Mouse (Mus musculus): ENCODE results near the gene Fgf7. TPM values are rescaled to one million over a fixed set of nuclear protein-coding genes. Genes with fewer than 3 reads are reported as not detected.

Fgf7 gene
- total and polyA plus RNA-seq, 2 experiments from 2014 or later, result 0.44 TPM; not detected in 1

DNA sequence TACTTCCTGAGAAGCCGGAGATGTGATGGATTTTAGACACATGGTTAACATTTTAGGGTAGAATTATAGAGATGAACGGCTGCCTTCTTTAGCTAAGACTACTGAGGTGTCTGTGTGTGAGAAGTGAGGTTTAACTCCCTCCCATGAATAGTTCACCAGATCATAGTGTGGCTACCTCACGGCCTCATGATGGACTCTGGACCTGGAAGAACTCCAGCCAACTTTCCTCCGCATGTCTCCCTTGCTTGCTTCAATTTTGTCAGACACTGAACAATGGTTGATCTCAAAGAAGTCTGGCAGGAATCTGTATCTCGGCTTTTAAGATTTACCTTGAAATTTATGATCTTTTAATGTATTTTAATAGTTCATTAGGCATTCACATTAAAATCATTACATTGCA is 11.2 kb downstream of the Fgf7 start:
- H3K27ac ChIP-seq (ENCODE audit: low read depth), result no peak overlapping the region
- no peak overlapping the region for H3K4me3 ChIP-seq (ENCODE audit: low read depth, low read length)
- TF ChIP-seq EP300 (IDR thresholded peaks at IDR 0.05; ENCODE audit: low read depth) (no peak), CTCF (IDR thresholded peaks at IDR 0.05; ENCODE audit: low read depth) (no peak)
- no peak for DNase-seq (ENCODE audit: low spot score)
- no peak for ATAC-seq (ENCODE audit: insufficient read depth, low read depth)
- no peak overlapping the region for H3K9ac ChIP-seq (replicated peaks; ENCODE audit: low read depth, low read length)
- 83% methylated on average over 5 of the region's 5 CpGs for WGBS
- no peaks in the 10 kb centered on the region for H3K9me3 ChIP-seq (replicated peaks; ENCODE audit: control insufficient read depth, low read length)
- H3K36me3 ChIP-seq (replicated peaks; ENCODE audit: control insufficient read depth, insufficient read depth, low read length), result no peaks in the 10 kb centered on the region
- H3K4me2 ChIP-seq (ENCODE audit: low read depth, low read length), result no peak overlapping the region
- H3K27me3 ChIP-seq (ENCODE audit: control insufficient read depth, insufficient read depth, low read length), result no peaks in the 10 kb centered on the region
- no peaks in the 10 kb centered on the region for H3K4me1 ChIP-seq (ENCODE audit: control insufficient read depth, insufficient read depth)

DNA sequence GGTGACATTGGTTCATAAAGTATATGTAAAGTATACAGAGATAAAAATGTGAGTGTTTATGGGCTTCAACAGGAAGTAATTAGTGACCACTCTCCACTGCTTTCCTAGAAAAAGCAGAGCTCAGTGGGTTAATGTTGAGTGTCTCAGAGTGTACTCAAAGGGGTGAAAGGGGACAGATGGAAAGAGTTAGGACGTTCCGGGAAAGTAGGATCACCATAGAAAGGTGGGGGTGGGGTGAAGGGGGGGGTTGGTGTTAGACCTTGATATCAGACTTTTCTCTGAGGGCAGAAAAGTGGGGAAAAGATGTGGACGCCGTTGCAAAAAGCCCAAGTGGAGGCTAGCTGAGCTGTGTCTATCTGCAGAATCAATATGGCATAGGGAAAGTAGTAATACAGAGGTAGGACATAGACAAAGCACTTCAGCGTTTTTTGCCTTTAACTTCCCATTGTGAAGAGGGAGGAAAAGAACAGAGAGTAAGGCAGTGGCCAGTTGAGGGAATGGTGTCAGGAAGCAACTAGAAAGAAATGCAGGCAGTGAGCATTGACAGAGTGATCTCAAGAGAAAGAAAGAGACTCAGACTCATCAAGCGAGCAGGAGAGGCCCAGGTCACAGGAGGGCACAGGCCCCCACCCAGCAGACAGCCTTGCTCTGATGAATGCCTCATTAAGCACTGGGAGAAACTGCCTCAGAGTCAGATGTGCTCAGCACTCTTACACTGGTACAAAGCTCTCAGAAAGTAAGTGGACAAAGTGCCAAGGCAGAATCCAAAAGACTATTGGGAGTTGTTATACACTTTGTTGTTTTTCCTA is 18.5 kb downstream of the Fgf7 start:
- H3K4me1 ChIP-seq (ENCODE audit: control insufficient read depth, insufficient read depth), result no peaks in the 10 kb centered on the region
- H3K9me3 ChIP-seq (replicated peaks; ENCODE audit: control insufficient read depth, low read length), result no peaks in the 10 kb centered on the region
- no peak overlapping the region for H3K4me2 ChIP-seq (ENCODE audit: low read depth, low read length)
- 0 out of 2 replicates have a peak, but pooled peaks have one; percentile 17 for ATAC-seq (ENCODE audit: insufficient read depth, low read depth)
- DNase-seq (ENCODE audit: low spot score), result no peak
- H3K27me3 ChIP-seq (ENCODE audit: control insufficient read depth, insufficient read depth, low read length), result no peaks in the 10 kb centered on the region
- TF ChIP-seq CTCF (IDR thresholded peaks at IDR 0.05; ENCODE audit: low read depth) (no peak), EP300 (IDR thresholded peaks at IDR 0.05; ENCODE audit: low read depth) (no peak)
- H3K4me3 ChIP-seq (ENCODE audit: low read depth, low read length), result no peak overlapping the region
- H3K27ac ChIP-seq (ENCODE audit: low read depth), result no peak overlapping the region
- H3K36me3 ChIP-seq (replicated peaks; ENCODE audit: control insufficient read depth, insufficient read depth, low read length), result no peaks in the 10 kb centered on the region
- H3K9ac ChIP-seq (replicated peaks; ENCODE audit: low read depth, low read length), result no peak overlapping the region
- WGBS, result 61% methylated on average over 6 of the region's 6 CpGs

- Histone ChIP-seq H3K9me3 (replicated peaks; ENCODE audit: control insufficient read depth, low read length) (no peaks in the 10 kb centered on the region), H3K4me1 (ENCODE audit: control insufficient read depth, insufficient read depth) (no peaks in the 10 kb centered on the region), H3K4me3 (ENCODE audit: low read depth, low read length) (no peak overlapping the region), H3K27me3 (ENCODE audit: control insufficient read depth, insufficient read depth, low read length) (no peaks in the 10 kb centered on the region), H3K9ac (replicated peaks; ENCODE audit: low read depth, low read length) (no peak overlapping the region), H3K27ac (ENCODE audit: low read depth) (no peak overlapping the region), H3K36me3 (replicated peaks; ENCODE audit: control insufficient read depth, insufficient read depth, low read length) (no peaks in the 10 kb centered on the region), H3K4me2 (ENCODE audit: low read depth, low read length) (no peak overlapping the region)
- TF ChIP-seq CTCF (IDR thresholded peaks at IDR 0.05; ENCODE audit: low read depth) (no peak), EP300 (IDR thresholded peaks at IDR 0.05; ENCODE audit: low read depth) (no peak)
- 44% methylated on average over 5 of the region's 5 CpGs for WGBS
- no peak for ATAC-seq (ENCODE audit: insufficient read depth, low read depth)
- no peak for DNase-seq (ENCODE audit: low spot score)
These were observed 19.2 kb downstream of the Fgf7 start for GRCm38 (mm10) chr2:126053657-126054056.

DNA sequence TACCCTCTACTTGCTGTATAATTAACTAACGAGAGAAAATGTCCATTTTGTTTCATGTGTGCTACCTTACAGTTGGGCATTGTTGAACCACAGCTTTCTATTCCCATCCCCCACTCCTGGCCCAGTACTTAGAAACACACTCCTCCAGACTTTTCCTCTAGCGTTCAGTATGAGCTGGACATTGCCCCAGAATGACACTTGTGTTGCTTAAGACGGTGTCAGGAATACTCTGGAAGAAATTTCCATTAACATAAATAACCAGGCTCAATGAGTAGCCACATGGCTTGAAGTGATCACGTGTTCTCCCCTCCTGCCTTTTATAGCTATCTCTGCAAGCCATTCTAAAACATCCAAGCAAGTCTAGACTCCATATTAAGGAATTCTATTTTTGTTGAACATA is 26.1 kb downstream of the Fgf7 start:
- WGBS, result 46% methylated on average over 4 of the region's 4 CpGs
- H3K9me3 ChIP-seq (replicated peaks; ENCODE audit: control insufficient read depth, low read length), result no peaks in the 10 kb centered on the region
- H3K4me1 ChIP-seq (ENCODE audit: control insufficient read depth, insufficient read depth), result peaks cover 16% of the 10 kb centered on the region
- peak; percentile 57; the same call in 1 of the 2 replicates for ATAC-seq (ENCODE audit: insufficient read depth, low read depth)
- no peaks in the 10 kb centered on the region for H3K27me3 ChIP-seq (ENCODE audit: control insufficient read depth, insufficient read depth, low read length)
- TF ChIP-seq EP300 (IDR thresholded peaks at IDR 0.05; ENCODE audit: low read depth), result no peak
- no peak for TF ChIP-seq CTCF (IDR thresholded peaks at IDR 0.05; ENCODE audit: low read depth)
- H3K4me2 ChIP-seq (ENCODE audit: low read depth, low read length), result no peak overlapping the region
- no peak overlapping the region for H3K27ac ChIP-seq (ENCODE audit: low read depth)
- no peaks in the 10 kb centered on the region for H3K36me3 ChIP-seq (replicated peaks; ENCODE audit: control insufficient read depth, insufficient read depth, low read length)
- no peak overlapping the region for H3K4me3 ChIP-seq (ENCODE audit: low read depth, low read length)
- no peak overlapping the region for H3K9ac ChIP-seq (replicated peaks; ENCODE audit: low read depth, low read length)
- peak; percentile 48 for DNase-seq (ENCODE audit: low spot score)

- no peak for DNase-seq (ENCODE audit: low spot score)
- ATAC-seq (ENCODE audit: insufficient read depth, low read depth), result 0 out of 2 replicates have a peak, but pooled peaks have one; percentile 55
- Histone ChIP-seq H3K36me3 (replicated peaks; ENCODE audit: control insufficient read depth, insufficient read depth, low read length) (no peaks in the 10 kb centered on the region), H3K9ac (replicated peaks; ENCODE audit: low read depth, low read length) (no peak overlapping the region), H3K4me1 (ENCODE audit: control insufficient read depth, insufficient read depth) (peaks cover 16% of the 10 kb centered on the region), H3K9me3 (replicated peaks; ENCODE audit: control insufficient read depth, low read length) (no peaks in the 10 kb centered on the region), H3K4me3 (ENCODE audit: low read depth, low read length) (no peak overlapping the region), H3K27me3 (ENCODE audit: control insufficient read depth, insufficient read depth, low read length) (no peaks in the 10 kb centered on the region), H3K4me2 (ENCODE audit: low read depth, low read length) (no peak overlapping the region), H3K27ac (ENCODE audit: low read depth) (no peak overlapping the region)
- WGBS, result 68% methylated on average over 17 of the region's 17 CpGs
- no peak for TF ChIP-seq CTCF (IDR thresholded peaks at IDR 0.05; ENCODE audit: low read depth)
- TF ChIP-seq EP300 (IDR thresholded peaks at IDR 0.05; ENCODE audit: low read depth), result no peak
These were observed 26.7 kb downstream of the Fgf7 start for GRCm38 (mm10) chr2:126061037-126061773.

All from heart, postnatal 0 days (tissue).